Mouse (Mus musculus) midbrain, embryonic 11.5 days (tissue): ENCODE data around the gene Crebbp. TPM values are rescaled to one million over a fixed set of nuclear protein-coding genes. Genes with fewer than 3 reads are reported as not detected.
"Not testable (repeated sequence)": the region's sequence is repeated elsewhere in the genome, so short reads cannot be mapped to it uniquely, and the experiment has no call there.

Experiments
- ATAC-seq: fragments of 200-750 bp; cut with Nextera tagmentation; 2 replicates; pipeline ENCODE4 v1.8.0; 2017; ENCODE audit warnings: moderate TSS enrichment, moderate library complexity; ENCODE audit not compliant: low FRiP score
- DNase-seq: peaks from one replicate; pipeline ENCODE4 v3.0.0; 2015; ENCODE audit warnings: low spot score; ENCODE audit errors: missing footprints
- H3K27ac ChIP-seq: fragments of 300-500 bp; sonication (generic); 2 replicates; pipeline ENCODE4 v1.5.1; 2014; ENCODE audit warnings: low read depth, low read length
- H3K27me3 ChIP-seq: fragments of 300-500 bp; sonication (generic); 2 replicates; pipeline ENCODE4 v1.6.1; 2014; ENCODE audit warnings: mild to moderate bottlenecking, low read length, moderate library complexity, mixed read lengths; ENCODE audit not compliant: control insufficient read depth, insufficient read depth
- H3K36me3 ChIP-seq: fragments of 300-500 bp; sonication (generic); 2 replicates; pipeline ENCODE4 v1.6.1; 2014; ENCODE audit warnings: mild to moderate bottlenecking, low read length, moderate library complexity, mixed read lengths; ENCODE audit not compliant: control insufficient read depth, insufficient read depth
- H3K4me1 ChIP-seq: fragments of 300-500 bp; sonication (generic); 2 replicates; pipeline ENCODE4 v1.6.1; 2014; ENCODE audit warnings: low read length; ENCODE audit not compliant: control insufficient read depth, insufficient read depth
- H3K4me2 ChIP-seq: fragments of 300-500 bp; sonication (generic); 2 replicates; pipeline ENCODE4 v1.6.1; 2014; ENCODE audit warnings: mild to moderate bottlenecking, moderate library complexity
- H3K4me3 ChIP-seq: fragments of 300-500 bp; sonication (generic); 2 replicates; pipeline ENCODE4 v1.5.1; 2014; ENCODE audit warnings: low read depth, low read length
- H3K9ac ChIP-seq: fragments of 300-500 bp; sonication (generic); 2 replicates; pipeline ENCODE4 v1.6.1; 2014; ENCODE audit warnings: low read length
- H3K9me3 ChIP-seq: fragments of 300-500 bp; sonication (generic); 2 replicates; pipeline ENCODE4 v1.6.1; 2016; ENCODE audit warnings: low read length; ENCODE audit not compliant: control insufficient read depth
- WGBS: fragments of 180-500 bp; shearing (Covaris S2); extraction: QIAGEN DNeasy Blood & Tissue Kit; methylation state at CpG from one replicate; pipeline ENCODE4 v1.1.7; 2014; 5-methylcytosine and 5-hydroxymethylcytosine counted together
- polyA plus RNA-seq: library from polyadenylated mRNA; unstranded; fragments of >200 nt; fragmentation: Nextera tagmentation; extraction: Ambion mirVana; gene quantifications from 2 replicates; pipeline ENCODE4 v1.2.1, GENCODE M21; 2014

The Crebbp gene
- polyA plus RNA-seq, 1 experiment from 2014 or later = 30.8 TPM

DNA sequence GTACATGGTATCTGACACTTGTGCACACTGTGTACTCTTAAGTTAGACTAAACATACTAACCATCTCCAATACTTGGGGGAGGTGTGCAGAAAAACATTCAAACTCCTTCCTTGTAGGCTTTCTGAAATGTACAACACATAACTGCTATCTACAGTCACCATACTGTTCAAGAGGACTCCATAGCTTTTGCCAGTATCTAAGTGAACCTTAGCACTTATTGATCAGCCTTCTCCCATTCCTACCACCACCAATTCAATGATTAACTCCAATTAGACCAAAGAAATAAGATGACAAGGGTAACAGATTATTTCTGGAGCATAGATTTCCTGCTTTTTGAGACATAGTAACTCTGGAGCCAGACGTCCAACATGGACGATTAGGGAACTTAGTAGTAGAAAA lies 113.4 kb downstream of the Crebbp start:
- no peaks in the 10 kb centered on the region for H3K9me3 ChIP-seq
- H3K4me3 ChIP-seq = no peak overlapping the region
- 88% methylated on average over 2 of the region's 2 CpGs for WGBS
- H3K27me3 ChIP-seq = no peaks in the 10 kb centered on the region
- no peaks in the 10 kb centered on the region for H3K4me1 ChIP-seq
- ATAC-seq (no peak), DNase-seq (no peak)
- peaks cover 18% of the 10 kb centered on the region for H3K36me3 ChIP-seq
- no peak overlapping the region for H3K4me2 ChIP-seq
- no peak overlapping the region for H3K27ac ChIP-seq
- no peak overlapping the region for H3K9ac ChIP-seq

DNA sequence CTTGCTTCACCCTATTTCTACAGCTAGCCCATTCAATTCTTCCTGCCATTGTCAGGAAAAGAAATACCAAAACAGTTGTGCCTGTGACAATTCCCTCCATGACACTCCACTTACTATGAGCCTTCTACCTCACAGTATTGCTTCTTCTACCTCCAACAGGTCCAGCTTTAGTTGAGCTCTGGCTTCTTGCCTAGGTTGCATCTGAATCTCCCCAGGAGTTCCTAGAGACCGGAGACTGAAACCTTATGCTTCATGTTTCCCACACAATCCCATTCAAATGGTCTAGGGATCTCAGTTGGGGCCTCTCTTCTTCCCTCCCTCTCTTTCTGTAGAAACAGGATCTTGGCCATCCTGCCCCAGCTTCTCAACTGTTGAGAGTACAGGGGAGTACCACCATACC lies 116.3 kb downstream of the Crebbp start:
- WGBS = 100% methylated on average over 1 of the region's 1 CpGs
- Histone ChIP-seq H3K4me1 (no peaks in the 10 kb centered on the region), H3K4me2 (no peak overlapping the region), H3K9me3 (no peaks in the 10 kb centered on the region), H3K36me3 (peaks cover 27% of the 10 kb centered on the region), H3K27me3 (no peaks in the 10 kb centered on the region), H3K27ac (no peak overlapping the region), H3K4me3 (no peak overlapping the region), H3K9ac (no peak overlapping the region)
- ATAC-seq = no peak
- DNase-seq = no peak

DNA sequence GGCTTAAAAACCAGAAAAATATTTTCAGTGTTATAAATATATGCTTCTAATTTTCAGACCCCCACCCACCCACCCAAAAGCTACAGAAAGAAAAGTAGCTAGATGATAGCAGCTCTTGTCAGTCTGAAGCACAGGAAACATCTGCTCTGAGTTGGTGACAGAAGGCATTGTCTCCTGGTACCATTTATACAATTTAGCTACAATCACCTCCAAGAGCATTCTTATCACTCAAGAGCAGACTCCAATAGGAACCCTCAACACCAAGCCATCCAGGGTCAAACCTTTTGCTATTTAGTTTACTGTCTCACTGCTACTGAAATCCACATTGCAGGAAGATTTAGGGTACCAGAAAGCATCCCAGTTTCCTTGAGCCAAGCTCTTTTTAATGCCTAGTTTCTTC lies 116.9 kb downstream of the Crebbp start:
- no peak for ATAC-seq
- Histone ChIP-seq H3K9ac (no peak overlapping the region), H3K27ac (no peak overlapping the region), H3K27me3 (no peaks in the 10 kb centered on the region), H3K36me3 (peaks cover 30% of the 10 kb centered on the region), H3K4me3 (no peak overlapping the region), H3K9me3 (no peaks in the 10 kb centered on the region), H3K4me2 (no peak overlapping the region), H3K4me1 (no peaks in the 10 kb centered on the region)
- no peak for DNase-seq

DNA sequence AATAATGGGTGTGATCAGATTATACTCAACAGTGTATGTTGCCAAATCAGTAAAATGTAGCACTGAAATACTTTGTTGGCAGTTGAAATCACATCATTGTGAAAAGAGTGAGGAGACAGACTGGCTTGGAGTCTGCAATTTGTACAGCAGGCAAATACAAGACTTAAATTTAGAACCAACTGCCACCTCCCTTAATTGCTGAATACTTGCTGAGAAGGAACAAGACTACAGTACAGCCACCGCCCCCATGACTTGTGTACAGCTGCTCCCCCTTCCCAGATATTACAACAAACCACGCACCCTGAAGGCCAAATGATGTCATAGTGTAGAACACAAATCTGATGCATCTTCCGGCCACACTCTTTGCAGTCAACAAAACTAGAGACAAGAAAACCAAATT lies 117.7 kb downstream of the Crebbp start:
- Histone ChIP-seq H3K27ac (no peak overlapping the region), H3K36me3 (peaks cover 36% of the 10 kb centered on the region), H3K9me3 (no peaks in the 10 kb centered on the region), H3K27me3 (no peaks in the 10 kb centered on the region), H3K4me2 (no peak overlapping the region), H3K9ac (no peak overlapping the region), H3K4me1 (no peaks in the 10 kb centered on the region), H3K4me3 (no peak overlapping the region)
- no peak for ATAC-seq
- WGBS = 98% methylated on average over 3 of the region's 3 CpGs
- DNase-seq = no peak

DNA sequence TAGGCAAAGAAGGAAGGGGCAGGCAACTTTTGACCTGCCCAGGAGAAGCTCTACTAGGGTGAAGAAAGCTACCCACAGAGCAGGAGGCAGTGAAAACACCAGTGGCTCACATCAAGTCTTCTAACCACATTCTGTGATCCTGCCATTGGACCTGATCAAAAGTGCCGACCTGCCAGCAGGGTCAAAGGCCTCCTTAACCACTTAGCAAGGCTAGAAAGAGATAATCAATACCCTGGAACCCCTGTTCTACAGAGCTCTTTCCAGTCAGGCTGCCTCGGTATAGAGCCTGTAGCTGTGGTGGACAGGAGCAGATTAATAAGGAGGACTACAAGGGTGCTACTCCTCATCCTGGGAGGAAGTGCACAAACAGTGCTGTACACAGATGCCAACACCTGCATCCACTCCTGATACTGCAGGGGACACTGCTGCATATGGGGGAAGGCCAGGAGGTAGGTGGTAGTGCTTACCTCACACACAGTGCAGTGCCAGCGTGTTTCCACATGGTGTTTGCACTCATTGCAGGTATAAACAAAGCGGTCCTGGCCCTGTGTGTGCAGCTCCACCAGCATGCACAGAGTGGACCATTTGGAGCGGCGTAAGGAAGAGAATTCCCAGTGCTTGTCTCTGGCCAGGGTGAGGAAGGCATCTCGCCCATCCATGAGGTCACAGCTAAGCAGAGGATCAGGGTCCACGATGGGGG lies 126.4 kb downstream of the Crebbp start:
- no peak for ATAC-seq

DNA sequence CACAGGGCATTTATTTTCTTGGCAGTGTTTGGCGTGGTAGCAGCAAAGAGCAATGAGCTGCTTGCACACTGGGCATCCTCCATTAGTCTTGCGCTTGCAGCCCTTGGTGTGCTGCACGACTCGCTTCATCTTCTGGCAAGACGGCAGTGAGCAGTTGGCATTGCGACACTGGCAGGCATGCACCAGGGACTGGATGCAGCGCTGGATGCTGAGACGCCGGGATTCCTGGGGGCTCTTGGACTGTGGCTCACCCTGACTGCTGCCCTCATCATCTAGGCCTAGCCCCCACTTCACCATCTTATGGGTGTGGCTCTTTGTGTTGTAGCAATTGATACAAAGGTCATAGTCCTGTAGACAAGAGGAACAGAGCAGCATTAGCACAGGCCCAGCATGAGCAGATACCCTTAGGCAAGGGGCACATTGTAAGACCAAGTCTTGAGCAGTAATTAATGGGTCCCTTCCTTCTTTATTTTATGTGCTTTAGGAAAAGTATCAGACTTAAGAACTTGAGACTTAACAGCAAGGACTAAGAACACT lies 127.9 kb downstream of the Crebbp start:
- Histone ChIP-seq H3K4me1 (no peaks in the 10 kb centered on the region), H3K9me3 (no peaks in the 10 kb centered on the region), H3K9ac (no peak overlapping the region), H3K36me3 (peaks cover 54% of the 10 kb centered on the region), H3K27ac (no peak overlapping the region), H3K4me3 (no peak overlapping the region), H3K27me3 (no peaks in the 10 kb centered on the region), H3K4me2 (no peak overlapping the region)
- WGBS = 94% methylated on average over 9 of the region's 9 CpGs
- DNase-seq = no peak
- no peak for ATAC-seq

More for the DNA sequence above, 126.4 kb downstream of the Crebbp start:
- H3K36me3 ChIP-seq = peaks cover 61% of the 10 kb centered on the region
- no peak overlapping the region for H3K4me3 ChIP-seq
- DNase-seq = no peak
- no peaks in the 10 kb centered on the region for H3K9me3 ChIP-seq
- no peak overlapping the region for H3K9ac ChIP-seq
- H3K4me2 ChIP-seq = no peak overlapping the region
- H3K4me1 ChIP-seq = no peaks in the 10 kb centered on the region
- no peaks in the 10 kb centered on the region for H3K27me3 ChIP-seq
- WGBS = 96% methylated on average over 8 of the region's 8 CpGs
- H3K27ac ChIP-seq = no peak overlapping the region

GRCm38 (mm10) chr16:4085051-4085450 lies 128.7 kb downstream of the Crebbp start:
- Histone ChIP-seq H3K27me3 (no peaks in the 10 kb centered on the region), H3K9ac (no peak overlapping the region), H3K4me1 (no peaks in the 10 kb centered on the region), H3K36me3 (peaks cover 46% of the 10 kb centered on the region), H3K4me3 (no peak overlapping the region), H3K9me3 (no peaks in the 10 kb centered on the region), H3K4me2 (no peak overlapping the region), H3K27ac (no peak overlapping the region)
- ATAC-seq (no peak), DNase-seq (no peak)
- WGBS = 95% methylated on average over 7 of the region's 7 CpGs

DNA sequence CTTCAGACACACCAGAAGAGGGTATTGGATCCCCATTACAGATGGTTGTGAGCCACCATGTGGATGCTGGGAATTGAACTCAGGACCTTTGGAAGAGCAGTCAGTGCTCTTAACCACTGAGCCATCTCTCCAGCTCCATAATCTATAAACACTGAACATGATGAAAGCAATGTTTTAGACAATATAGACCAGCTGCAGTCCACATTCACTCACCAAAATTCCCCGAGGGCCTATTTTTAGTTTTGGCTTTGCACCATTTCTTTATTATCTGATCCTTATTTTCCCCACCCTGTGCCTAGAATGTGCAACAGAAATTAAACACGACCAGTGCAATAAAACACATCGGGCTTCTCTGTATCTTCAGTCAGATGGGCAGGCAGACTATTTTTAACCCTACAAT lies 133.4 kb downstream of the Crebbp start:
- H3K4me1 ChIP-seq, DNase-seq, H3K9ac ChIP-seq, H3K4me3 ChIP-seq, H3K27ac ChIP-seq, H3K27me3 ChIP-seq, H3K4me2 ChIP-seq, ATAC-seq, H3K9me3 ChIP-seq: not testable (repeated sequence)
- 81% methylated on average over 3 of the region's 3 CpGs for WGBS
- peaks cover 19% of the 10 kb centered on the region for H3K36me3 ChIP-seq

DNA sequence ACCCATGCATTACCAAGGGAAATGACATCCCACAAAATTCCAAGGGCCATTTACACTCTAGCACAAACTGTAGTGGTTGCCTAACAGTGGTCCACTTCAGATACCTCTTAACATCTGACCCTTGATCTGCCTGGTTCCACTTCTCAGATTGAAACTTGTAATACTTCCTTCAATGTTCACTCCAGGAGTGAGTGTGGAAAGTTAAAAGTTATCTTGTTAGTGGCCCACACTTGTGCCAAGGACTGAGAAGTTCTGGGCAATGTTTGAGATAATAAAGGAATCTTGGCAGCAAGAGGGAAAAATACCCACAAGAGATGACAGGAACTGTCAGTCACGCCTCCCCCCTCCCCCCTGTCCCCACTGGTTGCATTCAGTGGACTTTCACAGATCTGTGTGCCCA lies 134.1 kb downstream of the Crebbp start:
- Histone ChIP-seq H3K4me3 (no peak overlapping the region), H3K9me3 (no peaks in the 10 kb centered on the region), H3K27me3 (no peaks in the 10 kb centered on the region), H3K4me1 (peaks cover 8% of the 10 kb centered on the region), H3K27ac (no peak overlapping the region), H3K9ac (no peak overlapping the region), H3K36me3 (peaks cover 12% of the 10 kb centered on the region), H3K4me2 (no peak overlapping the region)
- WGBS = 79% methylated on average over 1 of the region's 1 CpGs
- DNase-seq = peak; percentile 80
- no peak for ATAC-seq
